Mouse (Mus musculus): ENCODE results near the gene Nt5dc3. TPM values are rescaled to one million over a fixed set of nuclear protein-coding genes. Genes with fewer than 3 reads are reported as not detected.
A peak's percentile ranks its signal among the peaks of the same experiment; 100 is the strongest.

Nt5dc3 gene
- polyA plus RNA-seq, 1 experiment from 2014 or later = 9.9 TPM

DNA sequence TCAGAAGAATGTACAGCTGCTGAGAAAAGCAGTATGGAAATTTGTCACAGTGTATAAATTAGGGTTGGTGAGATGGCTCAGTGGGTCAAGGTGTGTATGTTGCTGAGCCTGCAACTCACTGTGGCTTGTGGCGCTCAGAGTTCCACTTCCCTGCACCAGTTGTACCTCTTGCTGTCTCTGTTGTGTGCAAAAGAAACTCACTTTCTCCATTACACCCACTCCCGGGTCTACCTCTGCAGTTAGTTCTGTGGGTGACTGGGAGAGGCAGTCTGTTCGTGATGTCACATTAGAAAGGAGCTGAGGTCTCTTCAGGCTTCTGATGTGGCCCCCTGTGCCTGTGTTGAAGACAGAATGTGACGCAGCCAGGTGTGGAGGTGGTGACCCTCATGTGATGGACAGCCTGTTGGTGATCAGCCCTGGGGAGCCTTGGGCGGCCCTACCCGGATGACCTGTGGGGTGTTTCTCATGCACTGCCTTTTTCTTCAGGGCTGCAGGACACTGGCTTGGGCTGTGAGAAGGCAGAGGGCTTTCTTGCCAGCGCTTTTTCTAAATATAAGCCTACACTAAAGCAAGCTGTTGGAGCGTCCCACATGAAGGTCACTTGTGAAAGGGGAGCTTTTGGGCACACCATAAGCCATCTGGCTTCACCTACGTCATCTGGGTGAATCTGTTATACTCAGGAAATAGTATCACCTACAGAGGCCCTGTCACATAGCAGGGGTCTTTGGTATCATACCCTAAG lies 16.2 kb downstream of the Nt5dc3 start:
- Histone ChIP-seq H3K4me3 (replicated peaks) (no peak overlapping the region), H3K4me1 (no peaks in the 10 kb centered on the region), H3K27ac (replicated peaks) (no peak overlapping the region), H3K27me3 (replicated peaks) (no peaks in the 10 kb centered on the region), H3K4me2 (no peak overlapping the region), H3K9ac (replicated peaks) (no peak overlapping the region), H3K36me3 (no peaks in the 10 kb centered on the region), H3K9me3 (replicated peaks) (no peaks in the 10 kb centered on the region)
- 92% methylated on average over 9 of the region's 9 CpGs for WGBS
- ATAC-seq (ENCODE audit: low FRiP score) = no peak

DNA sequence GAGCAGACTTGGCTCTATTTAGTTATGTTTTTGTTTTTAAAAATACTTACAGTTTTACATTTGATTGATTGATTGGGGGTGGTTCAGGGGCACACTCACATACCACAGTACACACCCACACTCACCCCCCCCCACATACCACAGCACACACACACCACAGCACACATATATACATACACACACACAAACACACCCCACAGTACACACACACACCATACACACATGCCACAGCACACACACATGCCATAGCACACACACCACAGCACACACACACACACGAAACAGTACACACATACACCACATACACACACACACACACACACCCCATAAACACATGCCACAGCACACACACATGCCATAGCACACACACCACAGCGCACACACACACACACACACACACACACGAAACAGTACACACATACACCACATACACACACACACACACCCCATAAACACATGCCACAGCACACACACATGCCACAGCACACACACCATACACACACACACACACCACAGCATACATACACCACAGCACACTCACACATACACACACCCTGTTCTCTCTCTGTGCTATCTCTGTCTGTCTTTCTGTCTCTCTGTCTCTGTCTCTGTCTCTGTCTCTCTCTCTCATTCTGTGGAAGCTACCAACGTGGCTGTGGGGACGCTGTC lies 17.4 kb downstream of the Nt5dc3 start:
- Histone ChIP-seq H3K27ac (replicated peaks) (no peak overlapping the region), H3K4me1 (no peaks in the 10 kb centered on the region), H3K4me2 (no peak overlapping the region), H3K4me3 (replicated peaks) (no peak overlapping the region), H3K27me3 (replicated peaks) (no peaks in the 10 kb centered on the region), H3K36me3 (no peaks in the 10 kb centered on the region), H3K9ac (replicated peaks) (no peak overlapping the region), H3K9me3 (replicated peaks) (no peaks in the 10 kb centered on the region)
- ATAC-seq (ENCODE audit: low FRiP score) = no peak
- WGBS = 94% methylated on average over 5 of the region's 5 CpGs

DNA sequence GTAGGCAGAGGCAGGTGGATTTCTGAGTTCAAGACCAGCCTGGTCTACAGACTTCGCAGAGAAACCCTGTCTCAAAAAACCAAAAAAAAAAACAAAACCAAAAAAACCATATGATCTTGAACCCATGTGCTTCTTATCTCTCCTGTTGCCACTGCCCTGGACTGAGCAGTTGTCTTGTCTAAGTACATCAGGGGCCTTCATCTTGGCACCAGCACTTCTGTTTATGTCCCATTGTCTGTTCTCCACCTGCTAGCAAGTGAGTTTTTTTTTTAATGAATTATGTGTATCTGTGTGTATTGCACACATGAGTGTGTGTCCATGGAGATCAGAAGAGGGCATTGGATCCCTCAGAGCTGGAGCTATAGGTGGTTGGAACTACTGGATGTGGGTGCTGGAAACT lies 28.6 kb downstream of the Nt5dc3 start:
- Histone ChIP-seq H3K27ac (replicated peaks) (no peak overlapping the region), H3K36me3 (no peaks in the 10 kb centered on the region)
- no peak for ATAC-seq (ENCODE audit: low FRiP score)

DNA sequence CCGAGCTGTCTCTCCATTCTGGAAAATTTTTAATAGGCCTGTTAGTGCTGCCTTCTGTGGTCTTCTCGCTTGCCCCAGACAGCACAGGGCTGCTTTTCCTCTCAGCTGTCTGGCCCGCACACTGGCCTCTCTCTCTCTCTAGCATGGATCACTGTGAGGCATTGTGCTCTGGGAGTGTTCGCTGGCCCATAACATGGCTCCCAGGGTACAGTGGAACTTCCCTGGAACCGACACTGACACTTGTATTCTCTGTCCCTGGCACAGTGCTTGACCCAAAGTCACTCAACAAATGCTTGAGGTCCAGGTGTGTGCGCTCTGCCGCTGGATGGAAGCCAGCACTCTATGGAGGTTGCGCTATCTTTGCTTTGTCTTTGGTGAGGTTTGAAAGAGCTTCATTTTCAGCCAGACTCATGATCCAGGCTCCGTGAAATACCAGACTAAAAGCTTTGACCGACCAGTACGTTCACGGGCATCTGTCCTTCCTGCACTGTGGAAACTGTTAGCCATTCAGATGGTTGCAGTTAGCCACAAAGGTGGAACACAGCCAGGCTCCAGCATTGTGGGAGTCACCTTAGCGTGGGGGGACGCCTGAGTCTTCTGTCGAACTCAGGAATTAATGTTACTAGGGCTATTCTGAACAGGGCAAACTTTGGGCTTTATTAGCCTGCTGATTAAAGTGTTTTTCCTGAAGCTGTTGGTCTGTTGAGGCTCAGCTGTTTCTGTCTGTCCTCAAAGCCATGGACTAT lies 29.4 kb downstream of the Nt5dc3 start:
- WGBS = 70% methylated on average over 15 of the region's 15 CpGs
- Histone ChIP-seq H3K27me3 (replicated peaks) (no peaks in the 10 kb centered on the region), H3K4me3 (replicated peaks) (no peak overlapping the region), H3K4me2 (no peak overlapping the region), H3K9ac (replicated peaks) (no peak overlapping the region), H3K27ac (replicated peaks) (no peak overlapping the region), H3K4me1 (no peaks in the 10 kb centered on the region; the same call in 1 of the 2 replicates), H3K9me3 (replicated peaks) (no peaks in the 10 kb centered on the region), H3K36me3 (no peaks in the 10 kb centered on the region)
- ATAC-seq (ENCODE audit: low FRiP score) = peak; percentile 32; the same call in 1 of the 2 replicates

More for the DNA sequence above, 28.6 kb downstream of the Nt5dc3 start:
- H3K9ac ChIP-seq (replicated peaks) = no peak overlapping the region
- H3K4me1 ChIP-seq = no peaks in the 10 kb centered on the region; the same call in 1 of the 2 replicates
- H3K4me3 ChIP-seq (replicated peaks) = no peak overlapping the region
- no peaks in the 10 kb centered on the region for H3K27me3 ChIP-seq (replicated peaks)
- H3K4me2 ChIP-seq = no peak overlapping the region
- H3K9me3 ChIP-seq (replicated peaks) = no peaks in the 10 kb centered on the region
- 100% methylated on average over 1 of the region's 1 CpGs for WGBS

DNA sequence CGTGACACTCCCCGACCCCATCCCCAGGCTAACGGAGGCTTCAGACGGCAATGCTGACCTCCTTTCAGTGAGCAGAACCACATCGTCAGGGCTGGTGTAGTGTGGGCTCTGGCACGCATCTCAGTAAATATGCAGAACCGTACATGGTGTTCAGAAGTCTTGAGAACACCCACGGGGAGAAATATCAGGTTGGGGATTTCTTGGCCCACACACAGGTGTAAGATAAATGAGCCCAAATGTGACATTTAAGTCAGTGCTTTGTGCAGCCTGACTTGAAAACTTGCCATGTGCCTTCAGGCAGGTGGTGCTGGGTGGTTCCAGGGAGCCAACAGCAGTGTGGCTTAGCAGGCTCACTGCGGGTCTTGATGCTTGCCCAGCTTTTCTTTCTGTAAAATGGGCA lies 31.2 kb downstream of the Nt5dc3 start:
- H3K9me3 ChIP-seq (replicated peaks) = no peaks in the 10 kb centered on the region
- no peak overlapping the region for H3K4me3 ChIP-seq (replicated peaks)
- no peaks in the 10 kb centered on the region; the same call in 1 of the 2 replicates for H3K4me1 ChIP-seq
- H3K27me3 ChIP-seq (replicated peaks) = no peaks in the 10 kb centered on the region
- no peak overlapping the region for H3K27ac ChIP-seq (replicated peaks)
- H3K9ac ChIP-seq (replicated peaks) = no peak overlapping the region
- WGBS = 86% methylated on average over 9 of the region's 9 CpGs
- no peak for ATAC-seq (ENCODE audit: low FRiP score)
- no peak overlapping the region for H3K4me2 ChIP-seq
- no peaks in the 10 kb centered on the region for H3K36me3 ChIP-seq

DNA sequence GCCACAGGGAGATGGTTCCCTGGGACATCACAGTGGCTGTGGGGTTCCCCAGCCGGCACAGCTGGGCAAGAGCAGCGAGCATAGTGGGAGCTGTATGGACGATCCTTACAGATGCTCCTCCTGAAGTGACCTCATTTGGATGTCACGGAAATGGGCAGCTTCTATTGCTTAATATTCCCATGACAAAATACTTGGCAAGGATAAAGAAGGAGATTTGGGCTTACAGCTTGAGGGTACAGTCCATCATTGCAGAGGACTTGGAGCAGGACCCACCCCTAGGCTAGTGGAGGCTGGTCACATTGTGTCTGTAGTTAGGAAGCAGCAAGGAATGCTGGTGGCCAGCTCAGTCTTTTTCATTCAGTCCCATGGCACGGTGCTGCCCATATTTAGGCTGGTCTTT lies 31.8 kb downstream of the Nt5dc3 start:
- Histone ChIP-seq H3K36me3 (peaks cover 2% of the 10 kb centered on the region; the same call in 1 of the 2 replicates), H3K9me3 (replicated peaks) (no peaks in the 10 kb centered on the region), H3K4me2 (no peak overlapping the region), H3K4me3 (replicated peaks) (no peak overlapping the region), H3K4me1 (no peaks in the 10 kb centered on the region; the same call in 1 of the 2 replicates), H3K27ac (replicated peaks) (no peak overlapping the region), H3K9ac (replicated peaks) (no peak overlapping the region), H3K27me3 (replicated peaks) (no peaks in the 10 kb centered on the region)
- WGBS = 92% methylated on average over 5 of the region's 5 CpGs
- no peak for ATAC-seq (ENCODE audit: low FRiP score)

DNA sequence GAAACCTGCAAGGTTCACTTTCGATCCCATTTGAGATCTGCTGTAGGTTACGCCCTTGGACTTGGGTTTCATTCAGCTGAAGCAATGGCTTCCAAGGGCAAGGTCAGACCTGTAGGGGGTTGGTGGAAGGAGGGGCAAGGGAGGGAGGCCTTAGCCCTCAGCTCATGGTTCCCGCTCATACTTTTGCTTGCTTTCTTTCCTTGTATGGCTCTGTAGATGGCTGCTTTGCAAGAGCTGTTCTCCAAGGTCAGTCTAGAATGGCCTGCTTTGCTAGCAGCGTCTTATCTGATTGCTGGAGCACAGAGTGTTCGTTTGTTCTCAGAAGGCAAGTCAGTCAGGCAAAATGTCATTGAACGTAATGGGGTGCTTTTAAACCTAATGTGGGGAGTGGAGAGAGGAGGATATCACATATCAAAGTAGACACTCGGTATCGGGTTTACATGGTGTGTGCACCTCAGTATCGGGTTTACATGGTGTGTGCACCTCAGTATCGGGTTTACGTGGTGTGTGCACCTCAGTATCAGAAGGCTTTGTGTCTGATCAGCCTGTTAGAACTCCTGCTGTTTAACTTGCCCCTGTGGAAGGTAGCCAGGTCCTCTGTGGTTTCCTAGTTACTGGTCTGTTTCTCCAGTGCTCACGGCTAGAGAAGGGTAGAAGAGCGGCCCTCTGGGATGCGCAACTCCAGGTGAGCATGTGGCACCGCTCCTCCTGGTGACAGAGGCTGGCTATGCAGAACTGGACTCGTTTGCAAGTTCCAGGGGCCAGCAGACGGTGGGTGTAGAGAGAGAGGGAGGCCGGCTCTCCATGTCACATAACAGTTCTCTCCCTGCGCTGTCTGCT lies 35.7 kb downstream of the Nt5dc3 start:
- ATAC-seq (ENCODE audit: low FRiP score) = no peak
- Histone ChIP-seq H3K27ac (replicated peaks) (no peak overlapping the region), H3K4me1 (peaks cover 4% of the 10 kb centered on the region), H3K4me2 (no peak overlapping the region), H3K4me3 (replicated peaks) (no peak overlapping the region), H3K9ac (replicated peaks) (no peak overlapping the region), H3K9me3 (replicated peaks) (no peaks in the 10 kb centered on the region), H3K27me3 (replicated peaks) (no peaks in the 10 kb centered on the region), H3K36me3 (peaks cover 5% of the 10 kb centered on the region; the same call in 1 of the 2 replicates)
- WGBS = 83% methylated on average over 19 of the region's 19 CpGs

DNA sequence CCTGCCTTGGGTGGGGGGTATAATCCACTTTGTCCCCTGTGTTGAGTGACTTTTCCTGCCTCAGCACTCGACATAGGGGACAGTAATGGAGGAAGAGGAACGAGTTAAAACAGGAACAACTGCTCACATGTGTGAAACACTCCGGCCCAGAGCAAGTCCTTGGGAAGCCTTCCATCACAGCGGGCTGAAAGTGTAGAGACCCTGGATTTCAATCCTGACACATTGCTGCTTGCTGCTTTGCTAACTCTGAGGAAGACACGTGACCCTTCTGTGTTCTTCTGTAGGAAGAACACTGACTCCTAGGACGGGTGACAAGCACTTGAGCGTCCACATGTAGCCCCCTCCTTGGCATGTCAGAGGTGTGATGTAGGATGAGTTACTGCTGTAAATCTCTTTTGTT lies 36.3 kb downstream of the Nt5dc3 start:
- Histone ChIP-seq H3K27ac (replicated peaks) (no peak overlapping the region), H3K4me2 (no peak overlapping the region), H3K4me1 (peaks cover 10% of the 10 kb centered on the region), H3K36me3 (peaks cover 5% of the 10 kb centered on the region; the same call in 1 of the 2 replicates), H3K4me3 (replicated peaks) (no peak overlapping the region), H3K9me3 (replicated peaks) (no peaks in the 10 kb centered on the region), H3K27me3 (replicated peaks) (no peaks in the 10 kb centered on the region), H3K9ac (replicated peaks) (no peak overlapping the region)
- 84% methylated on average over 7 of the region's 7 CpGs for WGBS
- ATAC-seq (ENCODE audit: low FRiP score) = no peak

DNA sequence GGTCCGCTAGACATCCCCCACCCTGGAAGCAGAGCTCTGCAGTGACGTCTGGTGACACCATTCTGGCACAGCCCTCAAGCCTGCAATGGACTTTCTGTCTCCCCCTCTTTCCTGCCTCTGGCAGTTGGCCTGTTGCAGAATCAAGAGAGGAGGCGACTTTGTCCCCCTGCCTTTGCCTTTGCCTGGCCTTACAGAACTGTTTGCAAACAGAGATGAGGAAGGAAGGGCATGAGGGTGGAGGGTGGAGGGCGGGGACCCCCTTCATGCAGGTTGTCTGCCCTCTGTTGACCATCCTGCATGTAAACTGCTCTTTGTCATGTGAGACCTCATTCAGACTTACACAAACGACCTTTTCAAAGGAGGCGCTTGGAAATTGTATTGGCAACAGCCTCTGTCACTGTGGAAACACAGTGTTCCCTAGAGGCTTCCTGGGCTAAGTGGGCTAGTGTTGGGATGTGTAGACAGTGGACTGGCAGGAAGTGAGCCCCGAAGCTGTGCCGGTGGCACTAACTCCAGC lies 40.9 kb downstream of the Nt5dc3 start:
- peak; percentile 89 for ATAC-seq (ENCODE audit: low FRiP score)
- no peak overlapping the region for H3K9ac ChIP-seq (replicated peaks)
- H3K27ac ChIP-seq (replicated peaks) = peak overlapping the region; percentile 49; the same call in 1 of the 2 replicates
- 18% methylated on average over 8 of the region's 8 CpGs for WGBS
- peaks cover 16% of the 10 kb centered on the region for H3K36me3 ChIP-seq
- H3K4me2 ChIP-seq = peak overlapping the region; percentile 5; the same call in 1 of the 2 replicates
- H3K4me1 ChIP-seq = peaks cover 11% of the 10 kb centered on the region
- no peaks in the 10 kb centered on the region for H3K27me3 ChIP-seq (replicated peaks)
- no peak overlapping the region for H3K4me3 ChIP-seq (replicated peaks)
- no peaks in the 10 kb centered on the region for H3K9me3 ChIP-seq (replicated peaks)

DNA sequence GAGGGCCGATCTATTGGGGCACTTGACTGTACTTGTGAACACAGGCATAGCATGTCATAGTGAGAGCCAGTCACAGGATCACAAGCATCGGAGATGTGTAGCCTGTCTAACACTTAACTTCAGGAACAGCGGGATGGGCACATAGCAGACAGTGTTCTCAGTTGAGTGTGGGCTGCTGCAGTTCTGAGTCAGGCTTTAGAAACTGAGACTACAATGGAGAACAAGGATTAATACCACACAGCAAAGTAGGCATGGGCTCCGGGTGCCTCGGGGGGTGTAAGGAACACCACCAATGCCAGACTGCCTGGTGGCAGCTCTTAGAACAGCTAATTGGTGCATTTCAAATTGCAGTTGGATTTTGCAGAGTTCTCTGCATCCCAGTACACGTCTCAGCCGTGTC lies 42.2 kb downstream of the Nt5dc3 start:
- no peak overlapping the region for H3K4me2 ChIP-seq
- ATAC-seq (ENCODE audit: low FRiP score) = no peak
- H3K9me3 ChIP-seq (replicated peaks) = no peaks in the 10 kb centered on the region
- no peak overlapping the region for H3K9ac ChIP-seq (replicated peaks)
- no peak overlapping the region for H3K27ac ChIP-seq (replicated peaks)
- 91% methylated on average over 7 of the region's 7 CpGs for WGBS
- no peak overlapping the region for H3K4me3 ChIP-seq (replicated peaks)
- no peaks in the 10 kb centered on the region for H3K27me3 ChIP-seq (replicated peaks)
- peaks cover 15% of the 10 kb centered on the region for H3K36me3 ChIP-seq
- H3K4me1 ChIP-seq = peaks cover 11% of the 10 kb centered on the region

DNA sequence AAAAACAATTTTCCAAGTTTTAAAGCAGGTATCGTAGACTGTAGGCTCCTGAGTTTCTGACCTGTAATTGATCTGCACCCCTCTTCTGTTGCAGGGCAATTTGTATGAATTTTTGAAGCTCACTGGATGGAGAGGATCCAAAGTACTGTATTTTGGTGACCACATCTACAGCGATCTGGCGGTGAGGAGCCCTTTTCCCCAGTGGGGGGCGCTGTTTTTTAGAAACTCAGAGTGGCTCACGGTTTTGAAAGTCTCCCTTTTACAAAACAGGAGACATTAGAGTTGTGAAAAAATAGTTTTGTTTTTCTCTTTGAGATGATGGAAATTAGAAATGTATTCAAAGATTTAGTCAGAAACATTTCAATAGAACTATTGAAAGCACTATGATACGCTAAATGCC lies 45.3 kb downstream of the Nt5dc3 start:
- ATAC-seq (ENCODE audit: low FRiP score) = no peak
- Histone ChIP-seq H3K4me2 (no peak overlapping the region), H3K36me3 (peaks cover 23% of the 10 kb centered on the region), H3K27me3 (replicated peaks) (no peaks in the 10 kb centered on the region), H3K4me1 (peaks cover 11% of the 10 kb centered on the region), H3K9me3 (replicated peaks) (no peaks in the 10 kb centered on the region), H3K27ac (replicated peaks) (no peak overlapping the region), H3K9ac (replicated peaks) (no peak overlapping the region), H3K4me3 (replicated peaks) (no peak overlapping the region)
- 85% methylated on average over 6 of the region's 6 CpGs for WGBS
